Mouse (Mus musculus) liver, adult 2 months (tissue): ENCODE measurements around the gene B4galt4. TPM values are rescaled to one million over a fixed set of nuclear protein-coding genes. Genes with fewer than 3 reads are reported as not detected.

Experiments
- DNase-seq: peaks from one replicate; pipeline ENCODE4 v3.0.0-alpha.2; 2011; ENCODE audit warnings: low read depth, low spot score; ENCODE audit errors: extremely low read depth
- H3K27ac ChIP-seq: fragments of 200-500 bp; replicated peaks from 2 replicates; pipeline ENCODE4 v1.5.1; 2012; ENCODE audit warnings: low read depth, mild to moderate bottlenecking, control low read depth, inconsistent platforms, low read length; ENCODE audit not compliant: insufficient read depth
- H3K27me3 ChIP-seq: fragments of 200-500 bp; 2 replicates; pipeline ENCODE4 v1.6.1; 2012; ENCODE audit warnings: mild to moderate bottlenecking, moderate library complexity, low read length, inconsistent platforms; ENCODE audit not compliant: control insufficient read depth, insufficient read depth
- H3K36me3 ChIP-seq: fragments of 200-500 bp; 2 replicates; pipeline ENCODE4 v1.6.1; 2012; ENCODE audit warnings: low read length, inconsistent platforms; ENCODE audit not compliant: control insufficient read depth, insufficient read depth
- H3K4me1 ChIP-seq: fragments of 200-500 bp; 2 replicates; pipeline ENCODE4 v1.6.1; 2011; ENCODE audit warnings: low read length; ENCODE audit not compliant: control insufficient read depth, insufficient read depth
- H3K4me3 ChIP-seq: fragments of 200-500 bp; 2 replicates; pipeline ENCODE4 v1.5.1; 2011; ENCODE audit warnings: low read depth, mild to moderate bottlenecking, control low read depth, low read length, moderate library complexity; ENCODE audit not compliant: insufficient read depth
- H3K79me2 ChIP-seq: fragments of 200-500 bp; 2 replicates; pipeline ENCODE4 v1.6.1; 2012; ENCODE audit warnings: inconsistent platforms, mild to moderate bottlenecking, low read length, moderate library complexity; ENCODE audit not compliant: control insufficient read depth, insufficient read depth
- H3K9ac ChIP-seq: fragments of 200-500 bp; 2 replicates; pipeline ENCODE4 v1.6.1; 2012; ENCODE audit warnings: low read depth, mild to moderate bottlenecking, control low read depth, inconsistent platforms, low read length
- CTCF ChIP-seq: fragments of 200-500 bp; IDR thresholded peaks from 2 replicates; pipeline ENCODE4 v1.5.1; 2011; ENCODE audit warnings: low read depth, low read length, control low read depth
- POLR2A ChIP-seq: fragments of 200-500 bp; IDR thresholded peaks from 2 replicates; pipeline ENCODE4 v1.6.1; 2011; ENCODE audit warnings: low read length, control low read depth; ENCODE audit not compliant: insufficient read depth; ENCODE audit errors: extremely low read depth
- whole genome bisulfite sequencing: fragments of 180-500 bp; shearing (Covaris S2); methylation state at CpG from one replicate; pipeline ENCODE4 v1.1.7; 2018; 5-methylcytosine and 5-hydroxymethylcytosine counted together
- polyA plus RNA-seq: library from polyadenylated mRNA; depleted of rRNA; stranded (reverse); fragments of >200 nt; gene quantifications from 2 replicates; pipeline ENCODE4 v1.2.3, GENCODE M21; 2012
- total RNA-seq: library from RNA; depleted of rRNA; stranded (reverse); fragments of >200 nt; gene quantifications from 2 replicates; pipeline ENCODE4 v1.2.3, GENCODE M21; 2014

Gene B4galt4
- total and polyA plus RNA-seq, 2 experiments, result 0.54 to 1.6 TPM

- Histone ChIP-seq H3K79me2 (no peaks in the 10 kb centered on the region), H3K9ac (no peak overlapping the region), H3K4me1 (peaks cover 1% of the 10 kb centered on the region; the same call in 1 of the 2 replicates), H3K4me3 (no peak overlapping the region), H3K27ac (no peak overlapping the region), H3K36me3 (no peaks in the 10 kb centered on the region), H3K27me3 (no peaks in the 10 kb centered on the region)
- WGBS, result 85% methylated on average over 8 of the region's 8 CpGs
- TF ChIP-seq CTCF, result no peak
- no peak for DNase-seq
These were observed 25.7 kb downstream of the B4galt4 start for GRCm38 (mm10) chr16:38767761-38768160.

GRCm38 (mm10) chr16:38768386-38768785 lies 26.3 kb downstream of the B4galt4 start:
- H3K9ac ChIP-seq, result no peak overlapping the region
- H3K4me3 ChIP-seq, result no peak overlapping the region
- no peaks in the 10 kb centered on the region for H3K27me3 ChIP-seq
- H3K4me1 ChIP-seq, result peaks cover under 1% of the 10 kb centered on the region; the same call in 1 of the 2 replicates
- H3K27ac ChIP-seq, result no peak overlapping the region
- H3K36me3 ChIP-seq, result no peaks in the 10 kb centered on the region
- TF ChIP-seq CTCF (no peak), POLR2A (no peak)
- WGBS, result 92% methylated on average over 8 of the region's 8 CpGs
- DNase-seq, result no peak
- H3K79me2 ChIP-seq, result no peaks in the 10 kb centered on the region

- Histone ChIP-seq H3K4me1 (no peaks in the 10 kb centered on the region), H3K36me3 (no peaks in the 10 kb centered on the region), H3K27me3 (no peaks in the 10 kb centered on the region), H3K4me3 (no peak overlapping the region), H3K9ac (no peak overlapping the region), H3K79me2 (no peaks in the 10 kb centered on the region), H3K27ac (no peak overlapping the region)
- WGBS, result 83% methylated on average over 9 of the region's 9 CpGs
- TF ChIP-seq POLR2A, result no peak
- TF ChIP-seq CTCF, result no peak
- DNase-seq, result no peak
These were observed 27.5 kb downstream of the B4galt4 start for GRCm38 (mm10) chr16:38769529-38769928.

- Histone ChIP-seq H3K36me3 (no peaks in the 10 kb centered on the region), H3K27me3 (no peaks in the 10 kb centered on the region), H3K4me1 (no peaks in the 10 kb centered on the region), H3K9ac (no peak overlapping the region), H3K27ac (no peak overlapping the region), H3K4me3 (no peak overlapping the region), H3K79me2 (no peaks in the 10 kb centered on the region)
- DNase-seq, result no peak
- TF ChIP-seq CTCF (no peak), POLR2A (no peak)
- 94% methylated on average over 6 of the region's 6 CpGs for WGBS
These were observed 29.1 kb downstream of the B4galt4 start for GRCm38 (mm10) chr16:38771145-38771544.

- no peak overlapping the region for H3K27ac ChIP-seq
- H3K4me1 ChIP-seq, result no peaks in the 10 kb centered on the region
- H3K9ac ChIP-seq, result no peak overlapping the region
- H3K27me3 ChIP-seq, result no peaks in the 10 kb centered on the region
- no peaks in the 10 kb centered on the region for H3K79me2 ChIP-seq
- no peak for TF ChIP-seq POLR2A
- TF ChIP-seq CTCF, result no peak
- 58% methylated on average over 12 of the region's 12 CpGs for WGBS
- no peaks in the 10 kb centered on the region for H3K36me3 ChIP-seq
- no peak for DNase-seq
- no peak overlapping the region for H3K4me3 ChIP-seq
These were observed 30.9 kb downstream of the B4galt4 start for GRCm38 (mm10) chr16:38772906-38773496.

GRCm38 (mm10) chr16:38774964-38775746 lies 33.1 kb downstream of the B4galt4 start:
- TF ChIP-seq CTCF (no peak), POLR2A (no peak)
- no peak for DNase-seq
- Histone ChIP-seq H3K36me3 (no peaks in the 10 kb centered on the region), H3K27me3 (no peaks in the 10 kb centered on the region), H3K4me3 (no peak overlapping the region), H3K27ac (no peak overlapping the region), H3K79me2 (no peaks in the 10 kb centered on the region), H3K4me1 (no peaks in the 10 kb centered on the region), H3K9ac (no peak overlapping the region)
- WGBS, result 73% methylated on average over 7 of the region's 7 CpGs
